Mouse (Mus musculus): ENCODE data around the gene Bola1. TPM values are rescaled to one million over a fixed set of nuclear protein-coding genes. Genes with fewer than 3 reads are reported as not detected.

Gene Bola1
- total and polyA plus RNA-seq, 3 experiments, result 47.6 to 57.0 (median 56.5) TPM

- no peaks in the 10 kb centered on the region for H3K27me3 ChIP-seq (replicated peaks)
- H3K36me3 ChIP-seq (replicated peaks in 1 of 2; ENCODE audit: control insufficient read depth in 1 of 2, insufficient read depth in 1 of 2, low read length in 1 of 2), result peaks cover 22 to 45% of the 10 kb centered on the region in 2 experiments
- peaks cover 8 to 40% of the 10 kb centered on the region in 2 experiments for H3K4me1 ChIP-seq (ENCODE audit: control insufficient read depth in 1 of 2, insufficient read depth in 2 of 2)
- TF ChIP-seq ETS1 (conservative IDR thresholded peaks at IDR 0.05; ENCODE audit: low read depth, low read length) (no peak), UBTF (IDR thresholded peaks at IDR 0.05; ENCODE audit: low read depth, low read length) (no peak), POLR2A (IDR thresholded peaks at IDR 0.05; ENCODE audit: low read depth, low read length) (no peak), HCFC1 (IDR thresholded peaks at IDR 0.05; ENCODE audit: low read depth, low read length) (no peak), NRF1 (IDR thresholded peaks at IDR 0.05; ENCODE audit: low read depth, low read length) (no peak), RAD21 (IDR thresholded peaks at IDR 0.05; ENCODE audit: low read depth, low read length) (no peak), MAFK (IDR thresholded peaks at IDR 0.05; ENCODE audit: insufficient replicate concordance, low read length) (no peak), ZMIZ1 (IDR thresholded peaks at IDR 0.05; ENCODE audit: low read depth, low read length) (no peak), GABPA (IDR thresholded peaks at IDR 0.05; ENCODE audit: insufficient replicate concordance, low read depth, low read length) (no peak), SIN3A (IDR thresholded peaks at IDR 0.05; ENCODE audit: low read length) (no peak), CHD1 (IDR thresholded peaks at IDR 0.05; ENCODE audit: low read depth, low read length) (no peak), POLR2AphosphoS2 (IDR thresholded peaks at IDR 0.05; ENCODE audit: low read depth, low read length) (no peak), ZC3H11A (IDR thresholded peaks at IDR 0.05; ENCODE audit: low read depth, low read length) (no peak), MAZ (IDR thresholded peaks at IDR 0.05; ENCODE audit: low read depth, low read length) (no peak), RCOR1 (conservative IDR thresholded peaks at IDR 0.05; ENCODE audit: low read depth, low read length) (no peak), USF1 (IDR thresholded peaks at IDR 0.05; ENCODE audit: low read depth, low read length) (no peak), ZKSCAN1 (IDR thresholded peaks at IDR 0.05; ENCODE audit: borderline replicate concordance, low read depth, low read length) (no peak), CTCF (conservative IDR thresholded peaks at IDR 0.05 in 1 of 2, IDR thresholded peaks at IDR 0.05 in 1 of 2; ENCODE audit: low read depth in 2 of 2, low read length in 2 of 2) (no peak), NELFE (IDR thresholded peaks at IDR 0.05; ENCODE audit: low read depth, low read length) (no peak)
- H3K9me3 ChIP-seq (replicated peaks; ENCODE audit: low read length), result no peaks in the 10 kb centered on the region
- H3K27ac ChIP-seq (ENCODE audit: insufficient read depth, low read depth), result no peak overlapping the region
- H3K9ac ChIP-seq (ENCODE audit: insufficient read depth, low read depth), result no peak overlapping the region
- no peak overlapping the region for H3K4me2 ChIP-seq (ENCODE audit: insufficient read depth, low read depth, poor library complexity, severe bottlenecking)
- dilution Hi-C loops (cut with MboI; ENCODE audit: extremely low pct_ligation_motif_present, extremely low pct_unique_long_range_greater_than_20kb, low sequenced_read_pairs), result no loop called here
- H3K4me3 ChIP-seq (replicated peaks in 1 of 3; ENCODE audit: low read depth in 2 of 3, low read length in 2 of 3, poor library complexity in 1 of 3), result peak overlapping the region in 1 of 3 experiments; percentile 65
- H3K79me2 ChIP-seq (replicated peaks; ENCODE audit: control insufficient read depth, extremely low read depth, insufficient read depth, poor library complexity, severe bottlenecking), result peaks cover 32% of the 10 kb centered on the region
- no peak for DNase-seq (ENCODE audit: extremely low read depth)
- in situ Hi-C loops (cut with MboI; ENCODE audit: low pct_ligation_motif_present, low pct_unique_long_range_greater_than_20kb, low sequenced_read_pairs), result no loop called here
Observed at GRCm38 (mm10) chr3:96170276-96170675, 49.2 kb downstream of the Bola1 start.

GRCm38 (mm10) chr3:96168466-96169158, 50.9 kb downstream of the Bola1 start:
- H3K4me2 ChIP-seq (ENCODE audit: insufficient read depth, low read depth, poor library complexity, severe bottlenecking), result no peak overlapping the region
- no peak overlapping the region for H3K4me3 ChIP-seq (replicated peaks in 1 of 3; ENCODE audit: low read depth in 2 of 3, low read length in 2 of 3, poor library complexity in 1 of 3)
- H3K4me1 ChIP-seq (ENCODE audit: control insufficient read depth in 1 of 2, insufficient read depth in 2 of 2), result peaks cover under 1 to 23% of the 10 kb centered on the region in 2 experiments
- dilution Hi-C loops (cut with MboI; ENCODE audit: extremely low pct_ligation_motif_present, extremely low pct_unique_long_range_greater_than_20kb, low sequenced_read_pairs), result no loop called here
- H3K9ac ChIP-seq (ENCODE audit: insufficient read depth, low read depth), result no peak overlapping the region
- H3K79me2 ChIP-seq (replicated peaks; ENCODE audit: control insufficient read depth, extremely low read depth, insufficient read depth, poor library complexity, severe bottlenecking), result peaks cover 16% of the 10 kb centered on the region
- no peaks in the 10 kb centered on the region for H3K27me3 ChIP-seq (replicated peaks)
- in situ Hi-C loops (cut with MboI; ENCODE audit: low pct_ligation_motif_present, low pct_unique_long_range_greater_than_20kb, low sequenced_read_pairs), result no loop called here
- H3K27ac ChIP-seq (ENCODE audit: insufficient read depth, low read depth), result no peak overlapping the region
- peaks cover 7 to 31% of the 10 kb centered on the region in 2 experiments for H3K36me3 ChIP-seq (replicated peaks in 1 of 2; ENCODE audit: control insufficient read depth in 1 of 2, insufficient read depth in 1 of 2, low read length in 1 of 2)
- DNase-seq (ENCODE audit: extremely low read depth), result no peak
- H3K9me3 ChIP-seq (replicated peaks; ENCODE audit: low read length), result no peaks in the 10 kb centered on the region
- TF ChIP-seq SMC3 (IDR thresholded peaks at IDR 0.05; ENCODE audit: low read depth, low read length), result no peak
- TF ChIP-seq ETS1 (conservative IDR thresholded peaks at IDR 0.05; ENCODE audit: low read depth, low read length), result no peak
- TF ChIP-seq JUN (IDR thresholded peaks at IDR 0.05; ENCODE audit: insufficient read depth, low read depth, low read length), result no peak
- TF ChIP-seq MEF2A (IDR thresholded peaks at IDR 0.05; ENCODE audit: borderline replicate concordance, low read depth, low read length), result no peak
- no peak for TF ChIP-seq ZKSCAN1 (IDR thresholded peaks at IDR 0.05; ENCODE audit: borderline replicate concordance, low read depth, low read length)
- TF ChIP-seq IRF4 (IDR thresholded peaks at IDR 0.05; ENCODE audit: low read depth, low read length), result no peak
- TF ChIP-seq NRF1 (IDR thresholded peaks at IDR 0.05; ENCODE audit: low read depth, low read length), result no peak
- TF ChIP-seq RCOR1 (conservative IDR thresholded peaks at IDR 0.05; ENCODE audit: low read depth, low read length), result no peak
- TF ChIP-seq MAX (IDR thresholded peaks at IDR 0.05; ENCODE audit: low read length), result no peak
- TF ChIP-seq PAX5 (IDR thresholded peaks at IDR 0.05; ENCODE audit: low read length), result no peak
- TF ChIP-seq POLR2AphosphoS2 (IDR thresholded peaks at IDR 0.05; ENCODE audit: low read depth, low read length), result no peak
- TF ChIP-seq E2F4 (IDR thresholded peaks at IDR 0.05; ENCODE audit: insufficient replicate concordance, low read depth, low read length), result no peak
- TF ChIP-seq USF2 (conservative IDR thresholded peaks at IDR 0.05; ENCODE audit: low read depth, low read length), result no peak
- no peak for TF ChIP-seq NELFE (IDR thresholded peaks at IDR 0.05; ENCODE audit: low read depth, low read length)
- no peak for TF ChIP-seq HCFC1 (IDR thresholded peaks at IDR 0.05; ENCODE audit: low read depth, low read length)
- no peak for TF ChIP-seq USF1 (IDR thresholded peaks at IDR 0.05; ENCODE audit: low read depth, low read length)
- TF ChIP-seq TBP (conservative IDR thresholded peaks at IDR 0.05; ENCODE audit: low read depth, low read length), result no peak
- no peak; the same call in 1 of the 2 replicates for TF ChIP-seq POLR2A (IDR thresholded peaks at IDR 0.05; ENCODE audit: low read depth, low read length)

All from CH12.LX (cell line).